Mouse (Mus musculus): ENCODE results near the gene Gemin5.

DNA sequence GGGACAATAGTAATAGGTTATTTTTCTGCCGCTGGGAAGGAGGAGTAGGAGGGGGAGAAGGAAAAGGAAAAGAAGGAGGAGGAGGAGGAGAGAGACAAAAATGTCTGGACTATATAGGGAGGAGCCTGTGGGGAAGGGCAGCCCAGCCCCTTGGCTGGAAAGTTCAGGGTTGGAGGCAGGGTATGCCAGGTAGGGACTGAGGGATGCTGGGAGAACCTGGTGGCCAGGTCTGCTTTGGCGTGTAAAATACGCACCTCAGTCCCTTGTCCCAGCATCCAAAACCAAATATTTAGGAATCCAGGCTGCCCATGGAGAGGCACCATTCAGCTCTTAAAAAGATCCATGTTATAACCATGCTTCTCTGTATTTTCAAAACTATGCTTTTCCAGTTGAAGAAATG lies 66.2 kb downstream of the Gemin5 start:
- TF ChIP-seq CTCF (IDR thresholded peaks at IDR 0.05; ENCODE audit: control insufficient read depth, insufficient read depth, insufficient replicate concordance, low read depth, low read length) (no peak), POLR2A (IDR thresholded peaks at IDR 0.05; ENCODE audit: control insufficient read depth, low read depth, low read length) (no peak)

Data from testis, adult 2 months (tissue).